Mouse (Mus musculus) embryonic facial prominence, embryonic 15.5 days (tissue): Measurements from ENCODE around the gene Cdk10. TPM values are rescaled to one million over a fixed set of nuclear protein-coding genes. Genes with fewer than 3 reads are reported as not detected.
"Not testable (repeated sequence)": the region's sequence is repeated elsewhere in the genome, so short reads cannot be mapped to it uniquely, and the experiment has no call there.

Experiments
- ATAC-seq: fragments of 200-750 bp; cut with Nextera tagmentation; 2 replicates; pipeline ENCODE4 v1.8.0; 2017; ENCODE audit warnings: low read depth, moderate TSS enrichment; ENCODE audit not compliant: insufficient number of reproducible peaks, low FRiP score, low TSS enrichment
- H3K27ac ChIP-seq: fragments of 300-500 bp; sonication (generic); replicated peaks from 2 replicates; pipeline ENCODE4 v1.5.1; 2015; ENCODE audit warnings: mild to moderate bottlenecking, inconsistent platforms
- H3K27me3 ChIP-seq: fragments of 300-500 bp; sonication (generic); 2 replicates; pipeline ENCODE4 v1.6.1; 2015; ENCODE audit warnings: inconsistent platforms
- H3K36me3 ChIP-seq: fragments of 300-500 bp; sonication (generic); 2 replicates; pipeline ENCODE4 v1.6.1; 2015; ENCODE audit warnings: mild to moderate bottlenecking, inconsistent platforms
- H3K4me1 ChIP-seq: fragments of 300-500 bp; sonication (generic); 2 replicates; pipeline ENCODE4 v1.6.1; 2015; ENCODE audit warnings: inconsistent platforms
- H3K4me2 ChIP-seq: fragments of 300-500 bp; sonication (generic); replicated peaks from 2 replicates; pipeline ENCODE4 v1.6.1; 2015; ENCODE audit warnings: mild to moderate bottlenecking, inconsistent platforms
- H3K4me3 ChIP-seq: fragments of 300-500 bp; sonication (generic); replicated peaks from 2 replicates; pipeline ENCODE4 v1.5.1; 2015; ENCODE audit warnings: mild to moderate bottlenecking, inconsistent platforms
- H3K9ac ChIP-seq: fragments of 300-500 bp; sonication (generic); 2 replicates; pipeline ENCODE4 v1.6.1; 2015; ENCODE audit warnings: inconsistent platforms
- H3K9me3 ChIP-seq: fragments of 300-500 bp; sonication (generic); replicated peaks from 2 replicates; pipeline ENCODE4 v1.6.1; 2016; ENCODE audit warnings: inconsistent platforms
- WGBS: fragments of 180-500 bp; shearing (Covaris S2); methylation state at CpG from one replicate; pipeline ENCODE4 v1.1.7; 2015; 5-methylcytosine and 5-hydroxymethylcytosine counted together
- polyA plus RNA-seq: library from polyadenylated mRNA; unstranded; fragments of >200 nt; fragmentation: Nextera tagmentation; extraction: Ambion mirVana; gene quantifications from 2 replicates; pipeline ENCODE4 v1.2.1, GENCODE M21; 2015

The Cdk10 gene
- polyA plus RNA-seq, 1 experiment from 2014 or later = 36.2 TPM

GRCm38 (mm10) chr8:123203571-123203970, 21.1 kb upstream of the Cdk10 start:
- no peak overlapping the region for H3K27ac ChIP-seq
- H3K4me2 ChIP-seq = no peak overlapping the region
- H3K27me3 ChIP-seq = no peaks in the 10 kb centered on the region
- H3K4me3 ChIP-seq = no peak overlapping the region
- no peak for ATAC-seq
- H3K4me1 ChIP-seq = peaks cover 3% of the 10 kb centered on the region; the same call in 1 of the 2 replicates
- no peak overlapping the region for H3K9ac ChIP-seq
- peaks cover 40% of the 10 kb centered on the region for H3K36me3 ChIP-seq
- H3K9me3 ChIP-seq = no peaks in the 10 kb centered on the region
- WGBS = 83% methylated on average over 3 of the region's 3 CpGs

- 39% methylated on average over 10 of the region's 10 CpGs for WGBS
- H3K4me2 ChIP-seq = peak overlapping the region; percentile 69
- no peaks in the 10 kb centered on the region for H3K27me3 ChIP-seq
- H3K4me3 ChIP-seq = peak overlapping the region; percentile 95
- peaks cover 21% of the 10 kb centered on the region for H3K4me1 ChIP-seq
- peak overlapping the region; percentile 99 for H3K9ac ChIP-seq
- H3K9me3 ChIP-seq = no peaks in the 10 kb centered on the region
- no peak overlapping the region for H3K27ac ChIP-seq
- H3K36me3 ChIP-seq = peaks cover 35% of the 10 kb centered on the region
- no peak for ATAC-seq
Observed at GRCm38 (mm10) chr8:123211876-123212275, 12.8 kb upstream of the Cdk10 start.

- peak within 1 kb of the TSS; percentile 69 for H3K4me2 ChIP-seq
- H3K27me3 ChIP-seq = no peaks in the 10 kb centered on the region
- peaks cover 29% of the 10 kb centered on the region for H3K36me3 ChIP-seq
- H3K4me1 ChIP-seq = peaks cover 21% of the 10 kb centered on the region
- WGBS = 1% methylated on average over 73 of the region's 76 CpGs
- peak within 1 kb of the TSS; percentile 99 for H3K9ac ChIP-seq
- ATAC-seq = peak; percentile 90
- H3K9me3 ChIP-seq = no peaks in the 10 kb centered on the region
- H3K4me3 ChIP-seq = peak within 1 kb of the TSS; percentile 95
- peak within 1 kb of the TSS; percentile 61 for H3K27ac ChIP-seq
Observed at GRCm38 (mm10) chr8:123212321-123213117, 12.1 kb upstream of the Cdk10 start, which contains the start of the genes Chmp1a and Spata33. Chmp1a (minus strand) TSS chr8:123212763. Spata33 (plus strand) TSS chr8:123212832.

GRCm38 (mm10) chr8:123213118-123213772, 11.4 kb upstream of the Cdk10 start:
- 20% methylated on average over 22 of the region's 22 CpGs for WGBS
- peak overlapping the region; percentile 99 for H3K9ac ChIP-seq
- H3K27ac ChIP-seq = no peak overlapping the region
- peak overlapping the region; percentile 95 for H3K4me3 ChIP-seq
- H3K27me3 ChIP-seq = no peaks in the 10 kb centered on the region
- peaks cover 21% of the 10 kb centered on the region for H3K4me1 ChIP-seq
- ATAC-seq = no peak
- peak overlapping the region; percentile 69 for H3K4me2 ChIP-seq
- no peaks in the 10 kb centered on the region for H3K9me3 ChIP-seq
- H3K36me3 ChIP-seq = peaks cover 22% of the 10 kb centered on the region

- Histone ChIP-seq H3K9me3 (no peaks in the 10 kb centered on the region), H3K27ac (no peak overlapping the region), H3K4me1 (peaks cover 21% of the 10 kb centered on the region), H3K4me2 (no peak overlapping the region), H3K27me3 (no peaks in the 10 kb centered on the region), H3K36me3 (0 out of 2 replicates have a peak, but pooled peaks cover under 1% of the 10 kb centered on the region), H3K4me3 (no peak overlapping the region), H3K9ac (no peak overlapping the region)
- 69% methylated on average over 3 of the region's 3 CpGs for WGBS
- ATAC-seq = no peak
Observed at GRCm38 (mm10) chr8:123215430-123215829, 9.2 kb upstream of the Cdk10 start.

- Histone ChIP-seq H3K27ac (no peak overlapping the region), H3K4me3 (no peak overlapping the region), H3K9ac (no peak overlapping the region), H3K4me2 (no peak overlapping the region), H3K27me3 (no peaks in the 10 kb centered on the region), H3K36me3 (no peaks in the 10 kb centered on the region), H3K9me3 (no peaks in the 10 kb centered on the region), H3K4me1 (peaks cover 14% of the 10 kb centered on the region)
- WGBS = 48% methylated on average over 1 of the region's 1 CpGs
- no peak for ATAC-seq
Observed at GRCm38 (mm10) chr8:123220917-123221316, 3.7 kb upstream of the Cdk10 start.

- no peak overlapping the region for H3K4me3 ChIP-seq
- whole genome bisulfite sequencing = 96% methylated on average over 1 of the region's 1 CpGs
- H3K27ac ChIP-seq = no peak overlapping the region
- 0 out of 2 replicates have a peak, but pooled peaks cover under 1% of the 10 kb centered on the region for H3K27me3 ChIP-seq
- H3K9me3 ChIP-seq = no peaks in the 10 kb centered on the region
- H3K4me1 ChIP-seq = peaks cover 14% of the 10 kb centered on the region
- H3K36me3 ChIP-seq = peaks cover 23% of the 10 kb centered on the region
- no peak for ATAC-seq
- no peak overlapping the region for H3K4me2 ChIP-seq
- H3K9ac ChIP-seq = no peak overlapping the region
Observed at GRCm38 (mm10) chr8:123228416-123228815, 3.8 kb downstream of the Cdk10 start.

- H3K4me1 ChIP-seq = peaks cover 14% of the 10 kb centered on the region
- not testable (repeated sequence) for H3K4me2 ChIP-seq, H3K9ac ChIP-seq, H3K4me3 ChIP-seq, H3K9me3 ChIP-seq, H3K27ac ChIP-seq, ATAC-seq
- peaks cover 23% of the 10 kb centered on the region for H3K36me3 ChIP-seq
- 83% methylated on average over 11 of the region's 11 CpGs for WGBS
- peaks cover 10% of the 10 kb centered on the region for H3K27me3 ChIP-seq
Observed at GRCm38 (mm10) chr8:123230326-123230725, 5.7 kb downstream of the Cdk10 start.

- no peak overlapping the region for H3K27ac ChIP-seq
- H3K36me3 ChIP-seq = peaks cover 22% of the 10 kb centered on the region
- 67% methylated on average over 5 of the region's 5 CpGs for WGBS
- H3K4me3 ChIP-seq = no peak overlapping the region
- H3K27me3 ChIP-seq = peaks cover 17% of the 10 kb centered on the region
- no peak overlapping the region for H3K4me2 ChIP-seq
- no peak overlapping the region for H3K9ac ChIP-seq
- H3K4me1 ChIP-seq = peaks cover 18% of the 10 kb centered on the region
- ATAC-seq = no peak
- no peaks in the 10 kb centered on the region for H3K9me3 ChIP-seq
Observed at GRCm38 (mm10) chr8:123231742-123232141, 7.1 kb downstream of the Cdk10 start.

- 45% methylated on average over 7 of the region's 7 CpGs for WGBS
- no peak overlapping the region for H3K27ac ChIP-seq
- peaks cover 14% of the 10 kb centered on the region for H3K36me3 ChIP-seq
- H3K4me3 ChIP-seq = no peak overlapping the region
- H3K4me2 ChIP-seq = no peak overlapping the region
- peaks cover 17% of the 10 kb centered on the region for H3K27me3 ChIP-seq
- H3K9me3 ChIP-seq = no peaks in the 10 kb centered on the region
- H3K9ac ChIP-seq = no peak overlapping the region
- no peak for ATAC-seq
- peaks cover 18% of the 10 kb centered on the region for H3K4me1 ChIP-seq
Observed at GRCm38 (mm10) chr8:123232553-123232952, 7.9 kb downstream of the Cdk10 start.

GRCm38 (mm10) chr8:123233300-123233699, 8.7 kb downstream of the Cdk10 start:
- Histone ChIP-seq H3K36me3 (peaks cover 8% of the 10 kb centered on the region; the same call in 1 of the 2 replicates), H3K9ac (no peak overlapping the region), H3K4me3 (no peak overlapping the region), H3K27ac (no peak overlapping the region), H3K4me1 (peaks cover 18% of the 10 kb centered on the region), H3K9me3 (no peaks in the 10 kb centered on the region), H3K27me3 (peaks cover 17% of the 10 kb centered on the region), H3K4me2 (no peak overlapping the region)
- 49% methylated on average over 13 of the region's 13 CpGs for WGBS
- no peak for ATAC-seq
